Mouse (Mus musculus): ENCODE data around the gene Kctd21. TPM values are rescaled to one million over a fixed set of nuclear protein-coding genes. Genes with fewer than 3 reads are reported as not detected.

Gene Kctd21
- polyA plus RNA-seq, 1 experiment from 2014 or later, result 3.6 TPM

- no peaks in the 10 kb centered on the region for H3K27me3 ChIP-seq
- no peaks in the 10 kb centered on the region for H3K4me1 ChIP-seq (replicated peaks)
- 88% methylated on average over 5 of the region's 5 CpGs for WGBS
- no peak overlapping the region for H3K27ac ChIP-seq
- no peak overlapping the region for H3K4me3 ChIP-seq (replicated peaks)
- H3K9ac ChIP-seq (replicated peaks), result no peak overlapping the region
- ATAC-seq (ENCODE audit: insufficient number of reproducible peaks, insufficient read depth, low FRiP score, low TSS enrichment, low read depth), result no peak
- H3K4me2 ChIP-seq, result no peak overlapping the region
- H3K36me3 ChIP-seq, result peaks cover 95% of the 10 kb centered on the region
- no peaks in the 10 kb centered on the region for H3K9me3 ChIP-seq
Measured at GRCm38 (mm10) chr7:97386806-97387370, 54.8 kb downstream of the Kctd21 start.

- H3K4me2 ChIP-seq, result no peak overlapping the region
- H3K9ac ChIP-seq (replicated peaks), result no peak overlapping the region
- no peaks in the 10 kb centered on the region for H3K27me3 ChIP-seq
- peaks cover 97% of the 10 kb centered on the region for H3K36me3 ChIP-seq
- 91% methylated on average over 8 of the region's 8 CpGs for WGBS
- ATAC-seq (ENCODE audit: insufficient number of reproducible peaks, insufficient read depth, low FRiP score, low TSS enrichment, low read depth), result no peak
- H3K27ac ChIP-seq, result no peak overlapping the region
- H3K9me3 ChIP-seq, result no peaks in the 10 kb centered on the region
- H3K4me3 ChIP-seq (replicated peaks), result no peak overlapping the region
- H3K4me1 ChIP-seq (replicated peaks), result no peaks in the 10 kb centered on the region
Measured at GRCm38 (mm10) chr7:97387561-97388147, 55.5 kb downstream of the Kctd21 start.

- Histone ChIP-seq H3K9me3 (no peaks in the 10 kb centered on the region), H3K4me3 (replicated peaks) (no peak overlapping the region), H3K36me3 (peaks cover 93% of the 10 kb centered on the region), H3K9ac (replicated peaks) (no peak overlapping the region), H3K27me3 (no peaks in the 10 kb centered on the region), H3K27ac (no peak overlapping the region), H3K4me2 (no peak overlapping the region), H3K4me1 (replicated peaks) (no peaks in the 10 kb centered on the region)
- no peak for ATAC-seq (ENCODE audit: insufficient number of reproducible peaks, insufficient read depth, low FRiP score, low TSS enrichment, low read depth)
- WGBS, result 94% methylated on average over 4 of the region's 4 CpGs
Measured at GRCm38 (mm10) chr7:97388541-97388940, 56.4 kb downstream of the Kctd21 start.

- Histone ChIP-seq H3K36me3 (peaks cover 64% of the 10 kb centered on the region), H3K4me3 (replicated peaks) (no peak overlapping the region), H3K9ac (replicated peaks) (no peak overlapping the region), H3K27me3 (no peaks in the 10 kb centered on the region), H3K27ac (no peak overlapping the region), H3K9me3 (no peaks in the 10 kb centered on the region), H3K4me1 (replicated peaks) (no peaks in the 10 kb centered on the region), H3K4me2 (no peak overlapping the region)
- ATAC-seq (ENCODE audit: insufficient number of reproducible peaks, insufficient read depth, low FRiP score, low TSS enrichment, low read depth), result no peak
- 91% methylated on average over 13 of the region's 13 CpGs for WGBS
Measured at GRCm38 (mm10) chr7:97391293-97392078, 59.4 kb downstream of the Kctd21 start.

- H3K9ac ChIP-seq (replicated peaks), result no peak overlapping the region
- WGBS, result 91% methylated on average over 6 of the region's 6 CpGs
- H3K27me3 ChIP-seq, result no peaks in the 10 kb centered on the region
- no peak for ATAC-seq (ENCODE audit: insufficient number of reproducible peaks, insufficient read depth, low FRiP score, low TSS enrichment, low read depth)
- no peaks in the 10 kb centered on the region for H3K4me1 ChIP-seq (replicated peaks)
- H3K27ac ChIP-seq, result no peak overlapping the region
- no peaks in the 10 kb centered on the region for H3K9me3 ChIP-seq
- H3K4me3 ChIP-seq (replicated peaks), result no peak overlapping the region
- H3K36me3 ChIP-seq, result peaks cover 58% of the 10 kb centered on the region
- H3K4me2 ChIP-seq, result no peak overlapping the region
Measured at GRCm38 (mm10) chr7:97392079-97392445, 59.9 kb downstream of the Kctd21 start.

GRCm38 (mm10) chr7:97394375-97394774, 62.2 kb downstream of the Kctd21 start:
- Histone ChIP-seq H3K36me3 (peaks cover 37% of the 10 kb centered on the region), H3K4me3 (replicated peaks) (no peak overlapping the region), H3K4me1 (replicated peaks) (no peaks in the 10 kb centered on the region), H3K27me3 (no peaks in the 10 kb centered on the region), H3K9ac (replicated peaks) (no peak overlapping the region), H3K27ac (no peak overlapping the region), H3K9me3 (no peaks in the 10 kb centered on the region), H3K4me2 (no peak overlapping the region)
- no peak for ATAC-seq (ENCODE audit: insufficient number of reproducible peaks, insufficient read depth, low FRiP score, low TSS enrichment, low read depth)
- 77% methylated on average over 2 of the region's 2 CpGs for WGBS

- Histone ChIP-seq H3K4me2 (no peak overlapping the region), H3K36me3 (peaks cover 19% of the 10 kb centered on the region), H3K4me1 (replicated peaks) (peaks cover 13% of the 10 kb centered on the region), H3K27ac (no peak overlapping the region), H3K9me3 (peaks cover 8% of the 10 kb centered on the region), H3K9ac (replicated peaks) (no peak overlapping the region), H3K4me3 (replicated peaks) (no peak overlapping the region), H3K27me3 (no peaks in the 10 kb centered on the region)
- no peak for ATAC-seq (ENCODE audit: insufficient number of reproducible peaks, insufficient read depth, low FRiP score, low TSS enrichment, low read depth)
- 88% methylated on average over 6 of the region's 6 CpGs for WGBS
Measured at GRCm38 (mm10) chr7:97398943-97399342, 66.8 kb downstream of the Kctd21 start.

Other genes with a start within 250 kb of the Kctd21 start
- 2.8 and 2.9 TPM in 2 replicates for gene Usp35, start 307 bp upstream of the Kctd21 start, polyA plus RNA-seq (2016; fragmentation: Nextera tagmentation; extraction: Ambion mirVana)
- gene Alg8, start 39.3 kb downstream of the Kctd21 start, polyA plus RNA-seq (2016; fragmentation: Nextera tagmentation; extraction: Ambion mirVana), result 35.9 and 38.7 TPM in 2 replicates
- gene Ndufc2, start 67.7 kb downstream of the Kctd21 start, polyA plus RNA-seq (2016; fragmentation: Nextera tagmentation; extraction: Ambion mirVana), result 365 and 384 TPM in 2 replicates
- gene Thrsp, start 85.4 kb downstream of the Kctd21 start, polyA plus RNA-seq (2016; fragmentation: Nextera tagmentation; extraction: Ambion mirVana), result 0.60 and 0.64 TPM in 2 replicates
- gene Kctd14, start 119.0 kb downstream of the Kctd21 start, polyA plus RNA-seq (2016; fragmentation: Nextera tagmentation; extraction: Ambion mirVana), result 1.5 and 2.0 TPM in 2 replicates
- 60.0 and 61.2 TPM in 2 replicates for gene Ints4, start 148.6 kb downstream of the Kctd21 start, polyA plus RNA-seq (2016; fragmentation: Nextera tagmentation; extraction: Ambion mirVana)
- 55.2 and 55.5 TPM in 2 replicates for gene Aamdc, start 247.2 kb downstream of the Kctd21 start, polyA plus RNA-seq (2016; fragmentation: Nextera tagmentation; extraction: Ambion mirVana)
- 33.6 and 34.3 TPM in 2 replicates for gene Rsf1, start 247.6 kb downstream of the Kctd21 start, polyA plus RNA-seq (2016; fragmentation: Nextera tagmentation; extraction: Ambion mirVana)

All from limb, embryonic 12.5 days (tissue).